Mouse (Mus musculus) lung, postnatal 0 days (tissue): ENCODE data around the gene P2ry2.

Experiments used
- CTCF ChIP-seq: IDR thresholded peaks from 2 replicates; pipeline ENCODE4 v1.5.1; 2016; ENCODE audit warnings: antibody characterized with exemption, mild to moderate bottlenecking
- EP300 ChIP-seq: IDR thresholded peaks from 2 replicates; pipeline ENCODE4 v1.6.1; 2016; ENCODE audit warnings: antibody characterized with exemption, mild to moderate bottlenecking, control low read depth

DNA sequence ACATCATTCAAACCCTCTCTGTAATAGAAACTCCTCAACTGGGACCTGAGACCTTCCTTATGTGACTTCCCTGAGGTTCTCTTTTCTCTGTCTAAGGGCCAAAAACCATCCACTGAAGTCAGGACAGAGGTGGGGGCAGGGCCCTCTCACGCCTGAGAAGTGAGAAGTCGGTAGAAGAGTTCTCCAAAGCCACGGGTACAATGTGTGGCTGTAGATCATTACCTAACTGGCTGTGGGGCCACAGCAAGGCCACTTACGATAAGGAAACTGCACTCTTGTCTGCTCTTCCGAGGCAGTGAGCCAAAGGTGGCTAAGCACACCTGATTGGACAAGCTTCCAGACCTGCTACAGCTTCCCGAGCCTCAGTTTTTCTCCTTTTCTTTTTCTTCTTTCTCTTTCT, 16.8 kb upstream of the P2ry2 start:
- TF ChIP-seq EP300 (peak; percentile 65), CTCF (no peak)
